Mouse (Mus musculus) ES-E14 (cell line): Measurements from ENCODE around the gene Cryba4.

Source experiments
- MAFK ChIP-seq: IDR thresholded peaks from 2 replicates; pipeline ENCODE4 v1.6.1; 2014; ENCODE audit warnings: mild to moderate bottlenecking, low read depth, low read length, inconsistent platforms; ENCODE audit not compliant: insufficient read depth
- ZNF384 ChIP-seq: IDR thresholded peaks from 2 replicates; pipeline ENCODE4 v1.6.1; 2012; ENCODE audit warnings: low read depth, low read length, inconsistent platforms

DNA sequence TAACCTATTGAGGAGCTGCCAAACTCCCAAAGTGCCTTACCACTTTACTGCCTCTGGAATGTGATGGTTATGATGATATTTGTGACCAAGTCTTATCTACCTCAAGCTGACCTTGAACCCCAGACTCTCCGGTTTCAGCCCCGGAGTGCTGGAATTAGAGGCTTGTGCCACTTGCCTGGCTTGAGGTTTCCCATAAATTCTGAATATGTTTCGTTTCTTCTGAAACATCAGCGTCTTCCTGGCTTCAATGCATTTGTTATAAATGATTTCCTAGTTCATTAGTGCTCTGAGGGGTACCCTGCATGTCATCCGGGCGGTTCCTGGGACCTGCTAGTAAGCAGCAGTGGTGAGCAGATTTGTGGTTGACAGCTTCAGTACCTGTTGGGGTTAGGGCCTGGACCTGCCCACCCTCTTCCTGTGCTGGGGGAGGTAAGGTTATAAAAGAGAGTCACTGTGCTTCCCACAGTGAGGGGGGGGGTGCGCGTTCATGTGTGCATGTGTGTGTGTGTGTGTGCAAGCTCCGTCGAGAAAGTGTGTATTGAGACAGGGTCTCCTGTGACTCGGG is 25.7 kb upstream of the Cryba4 start:
- TF ChIP-seq ZNF384 (no peak), MAFK (no peak)
